ENCODE assay signal across 8 mouse cellular contexts in the genomic region with DNA sequence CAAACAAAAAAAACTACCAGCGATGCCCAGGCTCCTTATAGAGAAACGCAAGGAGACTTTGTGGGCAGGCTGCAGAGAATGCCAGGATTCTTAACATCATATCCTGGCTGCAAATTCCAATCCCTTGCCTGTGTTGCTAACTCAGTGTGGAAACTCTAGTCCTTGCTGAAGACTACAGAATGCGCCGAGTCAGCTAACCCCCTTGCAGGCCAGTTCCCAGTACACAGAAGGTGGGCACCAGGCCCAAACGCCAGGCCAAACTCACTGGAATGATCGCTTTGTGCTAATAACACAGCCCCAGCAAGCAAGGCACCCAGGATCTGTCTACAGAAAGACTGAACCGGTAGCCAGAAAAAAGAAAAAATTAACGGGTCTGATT.
DNase-seq lines count a peak whose midpoint lies in the region.

No protein-coding gene starts in this region.

- peak; percentile 20 for DNase-seq in embryo, embryonic 10 days (ENCODE audit: low spot score)
- DNase-seq in embryo, embryonic 11 days = no peak
- DNase-seq in 416B (ENCODE audit: low read depth) = peak; percentile 44
- DNase-seq in cerebellum, postnatal 10 days = peak; percentile 85 to 92
- peak; percentile 97 for DNase-seq in heart, adult 11 months
- DNase-seq in kidney, postnatal 36 days = peak; percentile 58 to 61
- DNase-seq in lung, postnatal 36 days = peak; percentile 67
- DNase-seq in thymus, postnatal 36 days = peak; percentile 33 to 39
